Mouse (Mus musculus) mammary gland, adult 2 months (tissue): ENCODE results near the gene Src. TPM values are rescaled to one million over a fixed set of nuclear protein-coding genes. Genes with fewer than 3 reads are reported as not detected.

Experiments
- polyA plus RNA-seq: library from polyadenylated mRNA; depleted of rRNA; stranded (reverse); fragments of >200 nt; gene quantifications from 2 replicates; pipeline ENCODE4 v1.2.3, GENCODE M21; 2012; ENCODE audit warnings: low replicate concordance; rRNA removed

The Src gene
- polyA plus RNA-seq = 28.5 and 40.0 TPM in 2 replicates

DNA sequence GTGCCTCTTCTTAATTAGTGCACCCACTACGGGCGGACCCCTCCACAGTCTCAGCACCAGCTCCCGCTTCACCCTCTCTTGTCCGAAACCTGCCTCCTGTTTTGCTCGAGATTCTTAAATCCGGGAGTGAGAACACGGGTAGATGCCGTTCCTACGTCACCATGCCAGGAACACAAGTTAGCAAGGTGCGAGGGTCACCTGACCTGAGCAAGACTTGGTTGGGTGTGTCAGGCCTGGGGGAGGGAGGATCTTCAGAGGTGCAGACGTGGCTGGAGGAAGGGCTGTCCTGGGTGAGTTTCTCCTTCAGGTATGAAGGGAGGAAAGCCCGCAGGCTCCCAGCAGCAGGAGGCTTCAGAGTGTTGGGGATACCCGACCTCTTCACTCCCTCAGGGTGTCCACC, at the start of gene Src:
Gene Src (plus strand): TSS at position 239 of the 400 bp plus-strand sequence.

Other genes starting within 250 kb of the Src start
- 4.1 and 4.4 TPM in 2 replicates for gene Rbl1, start 213.9 kb upstream of the Src start, polyA plus RNA-seq
- 166 and 231 TPM in 2 replicates for gene Rpn2, start 139.4 kb upstream of the Src start, polyA plus RNA-seq
- gene Mroh8, start 138.9 kb upstream of the Src start, polyA plus RNA-seq = 0.10 and 0.31 TPM in 2 replicates
- gene Ghrh, start 70.9 kb upstream of the Src start, polyA plus RNA-seq = not detected in 2 replicates
- gene Manbal, start 50.9 kb upstream of the Src start, polyA plus RNA-seq = 64.8 and 66.9 TPM in 2 replicates
- gene Nnat, start 141.6 kb downstream of the Src start, polyA plus RNA-seq = 283 and 395 TPM in 2 replicates
- 72.8 and 114 TPM in 2 replicates for gene Blcap, start 152.8 kb downstream of the Src start, polyA plus RNA-seq